Mouse (Mus musculus) mesoderm, embryonic 11.5 days (tissue): ENCODE results near the gene Zfp652.
"Not testable (repeated sequence)": the region's sequence is repeated elsewhere in the genome, so short reads cannot be mapped to it uniquely, and the experiment has no call there.

Experiments used
- DNase-seq: peaks from one replicate; pipeline ENCODE4 v3.0.0-alpha.2; 2012; ENCODE audit warnings: low read depth, low spot score

Gene Zfp652

GRCm38 (mm10) chr11:95710478-95710877, 2.0 kb upstream of the Zfp652 start:
- DNase-seq, result no peak

DNA sequence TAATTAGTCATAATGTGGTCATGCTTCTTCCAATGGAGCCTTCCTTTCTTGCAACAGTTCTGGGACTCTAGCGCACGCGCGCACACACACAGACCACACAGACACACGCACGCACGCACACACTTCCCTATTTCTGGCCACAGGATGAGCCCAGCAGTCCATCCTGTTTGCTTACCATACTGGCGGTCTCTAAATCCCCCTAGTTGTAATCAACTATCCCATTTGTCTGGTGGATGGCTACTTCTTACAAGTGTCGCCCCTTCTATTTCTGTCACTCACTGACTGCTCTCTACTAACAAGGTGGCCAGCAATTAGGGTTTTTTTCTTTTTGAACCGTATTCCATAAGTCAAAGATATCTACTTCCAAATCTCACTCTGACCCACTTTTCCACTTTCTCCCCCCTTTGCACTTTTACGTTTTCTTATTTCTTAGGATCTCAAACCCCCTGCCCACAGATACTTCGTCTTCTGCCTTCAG, 349 bp upstream of the Zfp652 start:
- peak; percentile 21 for DNase-seq

DNA sequence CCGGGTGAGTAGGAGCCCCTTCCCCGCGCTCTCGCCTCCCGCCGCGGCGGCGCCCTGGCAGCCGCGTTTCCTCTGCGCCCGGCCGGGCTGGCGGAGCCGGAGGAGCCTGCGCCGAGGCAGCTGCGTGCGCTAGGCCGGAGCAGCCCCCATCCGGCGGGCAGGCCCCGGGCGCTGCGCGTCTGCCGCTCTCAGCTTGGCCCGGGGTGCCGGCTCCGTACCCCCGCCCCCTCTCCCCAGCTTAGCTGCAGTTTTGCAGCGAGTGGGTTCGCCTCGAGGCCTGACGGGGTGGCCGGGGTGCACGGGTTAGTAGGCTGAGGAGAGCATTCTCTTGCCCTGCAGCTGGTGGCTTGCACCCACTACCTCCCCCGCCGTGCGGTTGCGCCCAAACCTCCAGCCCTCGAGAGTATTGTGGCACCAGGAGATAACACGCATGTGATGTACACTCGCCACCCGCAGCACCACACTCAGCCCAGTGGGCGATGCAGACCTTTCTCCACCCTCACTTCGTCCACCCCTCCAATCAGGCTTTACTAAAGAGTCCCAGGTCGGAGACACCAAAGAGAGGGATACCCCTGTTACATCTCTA, 845 bp downstream of the Zfp652 start:
- peak; percentile 41 for DNase-seq

- DNase-seq, result no peak
Measured at GRCm38 (mm10) chr11:95713811-95714241, 1.4 kb downstream of the Zfp652 start.

GRCm38 (mm10) chr11:95714411-95714810, 1.9 kb downstream of the Zfp652 start:
- no peak for DNase-seq

DNA sequence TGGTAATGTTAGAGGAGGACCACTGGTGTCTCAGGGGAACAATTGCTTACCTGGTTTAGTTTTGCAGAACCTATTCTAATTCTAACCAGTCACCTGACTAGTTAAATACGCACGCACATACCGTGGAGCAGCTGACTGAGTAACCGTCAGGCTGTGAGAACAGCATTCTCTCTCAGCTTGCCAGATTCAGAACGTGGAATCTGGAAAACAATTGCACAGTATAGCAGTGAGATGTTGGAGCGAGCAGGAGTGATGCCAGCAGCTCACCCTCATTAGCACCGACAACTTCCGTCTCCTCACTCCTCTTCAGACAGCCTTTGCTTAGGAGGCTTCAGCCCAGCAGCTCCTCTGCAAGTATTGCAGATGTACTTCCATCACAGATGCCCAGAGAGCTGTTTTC, 3.7 kb downstream of the Zfp652 start:
- DNase-seq, result no peak

- DNase-seq, result no peak
Measured at GRCm38 (mm10) chr11:95719356-95719755, 6.9 kb downstream of the Zfp652 start.

DNA sequence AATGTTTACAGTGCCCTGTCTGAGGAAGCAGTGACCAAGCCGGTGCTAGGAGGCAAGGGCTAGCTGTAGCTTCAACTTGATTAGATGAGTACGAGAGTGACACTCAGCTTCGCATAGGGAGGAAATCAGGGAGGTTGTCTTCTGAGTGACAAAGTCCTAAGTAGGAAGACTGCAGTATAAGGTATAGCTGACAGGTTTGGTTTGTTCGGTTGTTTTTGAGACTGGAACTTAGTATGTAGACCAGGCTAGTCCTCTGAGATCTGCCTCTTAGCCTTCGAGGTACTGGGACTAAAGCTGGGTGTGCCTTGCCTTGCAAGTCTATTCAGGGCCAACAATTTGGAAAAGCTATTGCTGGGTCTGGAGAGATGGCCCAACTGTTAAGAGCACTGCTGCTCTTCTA, 10.8 kb downstream of the Zfp652 start, which contains the start of gene B130006D01Rik:
B130006D01Rik (plus strand) TSS at position 301 of the 400 bp plus-strand sequence.
- DNase-seq, result no peak

DNA sequence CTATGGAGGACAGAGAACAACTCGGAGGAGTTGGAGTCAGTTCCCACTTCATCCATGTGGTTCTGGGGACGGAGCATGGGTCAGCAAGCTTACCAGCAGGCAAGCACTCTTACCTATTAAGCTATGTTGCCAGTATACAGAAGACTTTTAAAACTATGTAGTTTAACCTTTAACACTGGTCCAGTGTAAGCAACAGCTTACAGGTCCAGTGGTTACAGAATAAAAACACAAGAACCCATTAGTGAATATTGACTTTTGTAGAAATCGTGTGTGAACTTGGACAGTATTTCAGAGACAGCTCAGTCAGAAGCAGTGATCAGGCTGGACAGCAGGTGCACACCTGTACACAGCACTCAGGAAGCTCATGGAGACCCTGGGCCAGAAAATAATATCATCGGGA, 12.0 kb downstream of the Zfp652 start:
- no peak for DNase-seq

DNA sequence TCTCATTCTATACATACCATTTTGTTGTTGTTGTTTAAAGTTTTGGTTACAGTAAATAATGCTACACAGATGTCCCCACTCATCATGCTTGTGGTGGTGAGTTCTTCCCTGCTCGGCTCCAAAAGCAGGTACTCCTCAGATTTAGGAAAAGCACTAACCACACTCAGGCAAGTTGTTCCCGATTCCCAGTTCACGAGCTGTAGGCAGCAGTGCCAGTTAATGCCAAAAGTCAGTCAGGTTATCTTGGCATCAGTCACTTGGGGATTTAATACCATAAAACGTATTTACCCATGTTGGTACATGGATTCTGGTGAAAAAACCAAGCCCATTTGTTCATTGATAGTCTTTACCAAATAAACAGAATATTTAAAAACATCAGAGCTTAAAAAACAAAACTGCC, 13.7 kb downstream of the Zfp652 start:
- no peak for DNase-seq

DNA sequence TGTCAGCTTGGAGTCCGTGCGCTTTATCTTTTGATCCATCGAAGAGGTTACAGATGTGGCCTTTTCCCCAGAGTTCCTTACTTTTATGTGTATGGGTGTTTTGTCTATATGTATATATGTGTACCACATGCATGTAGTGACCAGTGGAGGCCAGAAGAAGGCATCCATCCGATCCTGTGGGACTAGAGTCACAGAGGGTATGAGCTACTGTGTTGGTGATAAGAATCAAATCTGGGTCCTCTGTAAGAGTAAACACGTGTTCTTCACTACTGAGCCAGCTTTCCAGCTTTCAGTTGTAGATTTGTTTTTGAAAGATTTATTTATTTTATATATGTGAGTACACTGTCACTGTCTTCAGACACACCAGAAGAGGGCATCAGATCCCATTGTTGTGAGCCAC, 15.5 kb downstream of the Zfp652 start:
- DNase-seq, result no peak

- DNase-seq, result no peak
Measured at GRCm38 (mm10) chr11:95728916-95729907, 16.7 kb downstream of the Zfp652 start.

DNA sequence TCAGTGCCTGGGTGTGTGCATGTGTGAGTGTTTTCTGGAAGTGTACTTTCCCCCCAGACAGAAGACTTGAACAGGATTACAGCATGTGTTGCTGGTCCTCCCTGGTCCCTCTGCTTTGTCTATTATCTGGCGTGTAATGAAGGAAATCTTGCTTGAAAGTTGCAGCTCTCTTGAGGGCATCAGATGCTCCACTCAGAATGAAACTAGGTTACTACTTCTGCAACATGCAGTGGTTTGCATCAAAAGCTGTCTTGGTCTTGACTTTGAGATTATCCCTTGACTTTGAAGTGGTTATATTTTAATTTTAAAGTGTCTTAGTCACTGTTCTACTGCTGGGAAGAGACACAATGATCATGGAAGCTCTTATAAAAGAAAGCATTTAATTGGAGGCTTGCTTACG, 22.0 kb downstream of the Zfp652 start:
- no peak for DNase-seq

DNA sequence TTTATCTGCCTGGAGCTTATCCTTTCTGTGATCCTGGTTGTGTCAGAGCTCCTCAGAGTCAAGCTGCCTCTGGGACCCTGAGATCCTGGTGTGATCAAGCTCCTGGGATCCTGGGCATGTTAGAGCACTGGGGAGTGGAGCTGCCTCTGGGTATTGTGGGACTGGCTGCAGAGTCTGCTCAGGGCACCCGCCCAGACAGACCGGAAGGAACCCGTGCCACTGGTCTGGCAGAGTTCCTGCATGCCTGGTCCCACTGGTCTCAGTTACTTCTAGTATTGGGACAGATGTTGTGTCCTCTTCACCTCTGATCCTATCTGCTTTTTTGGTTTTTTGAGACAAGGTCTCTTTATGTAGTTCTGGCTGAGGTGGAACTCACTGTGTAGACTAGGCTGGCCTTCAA, 25.3 kb downstream of the Zfp652 start:
- no peak for DNase-seq

DNA sequence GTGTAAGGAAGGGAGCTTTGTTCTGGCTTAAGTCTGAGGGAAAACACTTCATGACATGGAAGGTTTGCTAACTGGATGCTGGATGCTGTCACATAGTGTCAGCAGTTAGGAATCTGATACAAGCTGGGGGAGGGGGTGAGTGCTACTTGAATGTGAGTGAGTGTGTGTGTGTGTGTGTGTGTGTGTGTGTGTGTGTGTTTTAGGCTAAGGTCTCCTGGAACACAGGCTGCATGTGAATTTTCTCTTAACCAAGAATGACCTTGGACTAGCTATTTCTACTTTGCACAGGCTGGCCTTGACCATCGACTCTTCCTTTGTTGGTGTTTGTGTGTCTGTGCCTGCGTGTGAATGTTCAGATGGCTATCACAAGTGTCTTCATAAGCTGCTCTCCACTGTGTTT, 32.0 kb downstream of the Zfp652 start:
- DNase-seq, result no peak

DNA sequence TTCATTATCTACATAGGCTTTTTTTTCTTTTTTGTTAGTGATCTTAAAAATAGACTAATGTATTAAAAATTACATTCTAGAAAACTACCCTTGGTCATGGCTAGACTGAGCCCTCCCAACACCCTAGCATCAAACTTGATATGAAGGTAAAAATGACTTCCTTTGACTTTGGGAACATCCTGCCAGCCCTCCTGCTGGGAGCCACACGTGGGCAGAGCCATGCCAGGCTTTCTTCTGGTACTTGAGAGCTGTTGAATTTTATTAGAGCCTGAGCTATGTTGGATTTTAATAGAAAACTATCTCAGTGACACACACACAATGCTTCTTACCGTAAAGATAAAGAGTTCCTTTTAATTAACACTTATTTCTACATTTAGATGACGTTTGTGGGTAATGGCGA, 34.3 kb downstream of the Zfp652 start:
- no peak for DNase-seq

- no peak for DNase-seq
Measured at GRCm38 (mm10) chr11:95748331-95748730, 35.9 kb downstream of the Zfp652 start.

GRCm38 (mm10) chr11:95749619-95750018, 37.1 kb downstream of the Zfp652 start:
- no peak for DNase-seq

DNA sequence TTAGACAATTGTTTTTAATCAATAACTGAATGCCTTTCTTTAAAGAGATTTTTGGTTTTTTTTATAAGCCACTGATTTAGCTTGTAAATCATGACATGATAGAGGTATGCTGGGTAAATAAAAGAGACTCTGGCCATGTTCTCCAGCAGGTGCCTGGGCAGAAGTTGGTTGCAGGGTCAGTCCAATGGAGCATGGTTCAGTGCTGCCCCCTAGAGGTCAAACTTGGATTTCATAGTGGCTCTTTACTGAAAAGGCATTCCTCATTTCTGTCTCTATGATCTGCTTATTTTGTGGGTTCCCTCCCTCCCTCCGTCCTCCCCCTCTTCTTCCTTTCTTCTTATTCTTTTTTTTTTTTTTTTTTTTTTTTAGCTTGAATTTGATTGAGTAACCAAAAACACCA, 38.5 kb downstream of the Zfp652 start:
- peak; percentile 81 for DNase-seq

DNA sequence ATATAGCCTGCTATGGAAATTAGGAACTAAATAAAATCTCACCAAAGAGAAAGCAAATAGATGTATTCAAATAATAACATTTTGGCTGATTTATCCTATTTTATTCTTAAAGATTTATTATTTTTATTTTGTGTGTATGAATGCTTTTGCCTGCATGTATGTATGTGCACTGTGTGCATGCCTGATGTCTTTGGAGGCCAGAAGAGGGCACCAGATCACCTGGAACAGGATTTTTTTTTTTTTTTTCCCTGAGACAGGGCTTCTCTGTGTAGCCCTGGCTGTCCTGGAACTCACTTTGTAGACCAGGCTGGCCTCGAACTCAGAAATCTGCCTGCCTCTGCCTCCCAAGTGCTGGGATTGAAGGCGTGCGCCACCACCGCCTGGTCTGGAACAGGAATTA, 42.7 kb downstream of the Zfp652 start:
- not testable (repeated sequence) for DNase-seq

- no peak for DNase-seq
Measured at GRCm38 (mm10) chr11:95760521-95760920, 48.0 kb downstream of the Zfp652 start.

DNA sequence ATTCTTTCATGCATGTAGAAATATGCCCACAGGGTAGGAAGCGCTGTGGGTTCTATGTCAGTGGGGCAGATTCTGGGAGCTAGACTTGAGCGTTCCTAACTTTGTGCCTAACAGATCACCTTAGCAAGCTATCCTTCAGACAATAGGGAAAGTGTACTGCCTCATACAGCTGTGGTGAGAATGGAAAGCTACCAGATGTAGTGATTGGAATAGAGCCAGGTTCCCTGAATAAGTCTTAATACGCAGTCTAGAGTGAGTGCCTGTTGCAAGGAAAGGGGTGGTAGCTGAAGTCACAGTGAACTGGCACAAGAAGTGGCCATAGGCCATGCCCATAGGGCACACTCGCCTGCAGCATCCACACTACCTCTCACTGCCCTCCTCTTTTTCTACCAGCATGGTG, 50.5 kb downstream of the Zfp652 start:
- DNase-seq, result no peak

DNA sequence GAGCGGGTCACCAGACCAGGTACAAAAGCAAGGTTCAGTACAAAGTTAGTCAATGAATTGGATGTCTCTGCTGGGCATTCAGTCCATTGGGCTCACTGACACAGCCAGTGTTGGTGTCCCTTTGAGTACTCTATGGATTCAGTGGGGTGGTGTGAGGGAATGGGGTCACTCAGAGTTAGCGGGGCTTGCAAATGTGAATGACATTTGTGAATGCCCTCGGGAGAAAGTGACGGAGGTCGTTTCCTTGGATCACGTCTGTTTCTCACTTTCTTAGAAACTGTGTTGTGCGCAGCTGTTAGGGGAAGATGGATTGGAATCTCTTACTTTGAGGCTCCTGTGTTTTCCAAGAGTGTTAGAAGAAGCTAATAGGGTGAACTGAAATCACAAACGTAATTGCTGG, 52.3 kb downstream of the Zfp652 start:
- DNase-seq, result no peak
